Mouse (Mus musculus): ENCODE measurements around the gene Ankrd65.

Ankrd65 gene

DNA sequence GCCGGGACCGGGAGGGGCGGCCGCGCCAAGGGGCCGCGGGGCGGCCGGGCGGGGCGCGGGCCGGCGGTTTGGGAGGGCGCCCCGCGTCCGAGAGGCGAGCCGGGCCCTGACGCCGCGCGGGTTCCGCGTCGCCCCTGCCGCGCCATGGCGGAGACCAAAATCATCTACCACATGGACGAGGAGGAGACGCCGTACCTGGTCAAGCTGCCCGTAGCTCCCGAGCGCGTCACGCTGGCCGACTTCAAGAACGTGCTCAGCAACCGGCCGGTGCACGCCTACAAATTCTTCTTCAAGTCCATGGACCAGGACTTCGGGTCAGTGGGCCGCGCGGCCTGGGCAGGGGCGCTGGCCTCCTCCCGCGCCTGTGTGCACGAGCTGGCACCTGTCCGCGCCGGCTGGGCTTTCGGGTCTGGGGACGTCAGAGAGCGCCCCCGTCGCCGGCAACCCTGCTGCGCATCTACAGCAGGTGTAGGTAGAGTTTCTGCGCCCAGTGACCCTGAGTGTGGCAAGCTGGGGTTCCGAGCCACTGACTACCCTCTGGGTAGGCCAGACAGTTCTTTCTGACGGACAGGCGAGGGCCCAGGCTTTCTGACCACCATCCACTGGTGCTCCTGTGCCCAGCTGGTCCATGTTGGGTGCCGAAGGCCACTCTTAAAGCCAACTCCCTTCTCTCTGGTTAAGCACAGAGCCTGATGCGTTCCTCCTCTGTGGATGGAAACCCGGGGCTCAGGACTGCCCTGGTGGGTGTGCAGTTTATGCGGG, 57.5 kb downstream of the Ankrd65 start:
- peak in 1 of 2 experiments; percentile 37 for DNase-seq (ENCODE audit: low spot score in 2 of 2)

DNA sequence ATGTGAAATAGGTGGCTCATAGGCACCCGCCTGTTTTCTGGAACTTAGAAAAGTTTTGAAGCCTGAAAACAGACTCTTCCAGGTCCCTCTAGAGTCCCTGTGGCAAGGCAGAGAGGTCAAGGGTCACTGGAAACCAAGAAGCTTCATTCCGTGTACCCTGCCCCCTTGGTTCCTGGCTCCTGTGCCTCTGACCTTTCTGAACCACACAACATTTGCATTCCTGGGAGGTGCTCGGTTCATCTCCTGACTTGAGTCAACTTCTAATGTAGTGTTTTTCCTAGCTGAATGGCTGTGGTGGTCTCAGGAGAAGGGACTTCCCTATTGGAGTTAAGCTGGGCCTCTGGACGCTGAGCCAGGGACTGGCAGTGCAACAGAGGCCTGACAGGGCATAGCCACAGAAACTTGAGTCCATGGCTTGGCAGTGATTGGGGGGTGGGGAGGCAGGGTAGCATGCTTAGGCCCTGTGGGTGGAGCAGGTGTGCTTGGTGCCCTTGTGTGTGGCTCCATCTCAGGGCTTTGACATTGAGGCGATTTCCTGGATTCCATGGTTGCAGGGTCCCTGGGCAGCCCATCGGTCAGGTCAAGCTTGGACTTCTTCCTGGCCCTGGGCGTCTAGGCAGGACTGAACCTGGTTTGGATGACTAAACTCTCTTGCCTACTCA, 58.3 kb downstream of the Ankrd65 start:
- no peak for DNase-seq (ENCODE audit: low spot score in 2 of 2)

All from cerebellum, postnatal 4 days (tissue).